Mouse (Mus musculus) frontal cortex, adult 2 months (tissue): ENCODE measurements at regions not wholly inside any gene's neighbourhood (a gene's known extent, or its start where the extent isn't known, plus 50 kb on each side); places are given as distances from the start of the nearest gene placed in this dataset.
A peak's percentile ranks its signal among the peaks of the same experiment; 100 is the strongest.

Source experiments
- DNase-seq, 2 experiments: peaks; one replicate each; pipeline ENCODE4 v3.0.0; 2022; ENCODE audit warnings: low spot score in 1 of 2; ENCODE audit errors: extremely low spot score in 1 of 2

- no peak for DNase-seq
Observed at GRCm38 (mm10) chr8:24294565-24294964, 431.1 kb downstream of the Adam3 start.

GRCm38 (mm10) chr8:24287861-24288260 lies 437.8 kb downstream of the Adam3 start:
- no peak for DNase-seq

GRCm38 (mm10) chr8:24284966-24285365 lies 440.7 kb downstream of the Adam3 start:
- DNase-seq, result no peak

- DNase-seq, result no peak
Observed at GRCm38 (mm10) chr8:24283901-24284405, 441.7 kb downstream of the Adam3 start.

GRCm38 (mm10) chr8:24280296-24280695 lies 445.4 kb downstream of the Adam3 start:
- DNase-seq, result peak in 1 of 2 experiments; percentile 23

GRCm38 (mm10) chr8:24278391-24278790 lies 447.3 kb downstream of the Adam3 start:
- no peak for DNase-seq

- DNase-seq, result no peak
Observed at GRCm38 (mm10) chr8:24261359-24261758, 464.3 kb downstream of the Adam3 start.

GRCm38 (mm10) chr8:24258622-24259021 lies 467.0 kb downstream of the Adam3 start:
- no peak for DNase-seq

- no peak for DNase-seq
Observed at GRCm38 (mm10) chr8:24242211-24242610, 483.4 kb downstream of the Adam3 start.

- no peak for DNase-seq
Observed at GRCm38 (mm10) chr8:24240211-24240983, 485.3 kb downstream of the Adam3 start.

GRCm38 (mm10) chr8:24234981-24235380 lies 490.7 kb downstream of the Adam3 start:
- DNase-seq, result no peak

- DNase-seq, result peak; percentile 79 to 87
Observed at GRCm38 (mm10) chr8:24228148-24228547, 497.5 kb downstream of the Adam3 start.

GRCm38 (mm10) chr8:24227331-24228072 lies 498.1 kb downstream of the Adam3 start:
- DNase-seq, result peak in 1 of 2 experiments; percentile 26

- DNase-seq, result peak in 1 of 2 experiments; percentile 69
Observed at GRCm38 (mm10) chr8:24220222-24220621, 505.4 kb downstream of the Adam3 start.

GRCm38 (mm10) chr8:24216655-24217054 lies 509.0 kb downstream of the Adam3 start:
- peak; percentile 69 to 74 for DNase-seq

- no peak for DNase-seq
Observed at GRCm38 (mm10) chr8:24215510-24216138, 510.0 kb downstream of the Adam3 start.

- DNase-seq, result peak in 1 of 2 experiments; percentile 51
Observed at GRCm38 (mm10) chr8:24214315-24214714, 511.3 kb downstream of the Adam3 start.

GRCm38 (mm10) chr8:24212216-24213200 lies 513.1 kb downstream of the Adam3 start:
- DNase-seq, result peak in 1 of 2 experiments; percentile 51

- peak in 1 of 2 experiments; percentile 47 for DNase-seq
Observed at GRCm38 (mm10) chr8:24211091-24211490, 514.6 kb downstream of the Adam3 start.
